Mouse (Mus musculus): Measurements from ENCODE around the gene Lrrc8c. TPM values are rescaled to one million over a fixed set of nuclear protein-coding genes. Genes with fewer than 3 reads are reported as not detected.

Lrrc8c gene
- polyA plus RNA-seq, 1 experiment from 2014 or later: 13.4 TPM

- 77% methylated on average over 7 of the region's 7 CpGs for WGBS
- Histone ChIP-seq H3K4me3 (no peak overlapping the region), H3K4me1 (peaks cover 3% of the 10 kb centered on the region; the same call in 1 of the 2 replicates), H3K9ac (no peak overlapping the region), H3K36me3 (no peaks in the 10 kb centered on the region), H3K9me3 (replicated peaks) (no peaks in the 10 kb centered on the region), H3K27me3 (no peaks in the 10 kb centered on the region), H3K4me2 (replicated peaks) (no peak overlapping the region), H3K27ac (no peak overlapping the region)
- ATAC-seq (ENCODE audit: low FRiP score): no peak
Observed at GRCm38 (mm10) chr5:105615871-105616454, 96.8 kb downstream of the Lrrc8c start.

GRCm38 (mm10) chr5:105616538-105616937 is 97.3 kb downstream of the Lrrc8c start:
- WGBS: 77% methylated on average over 5 of the region's 5 CpGs

GRCm38 (mm10) chr5:105618510-105618909 is 99.3 kb downstream of the Lrrc8c start:
- Histone ChIP-seq H3K4me2 (replicated peaks) (no peak overlapping the region), H3K27me3 (no peaks in the 10 kb centered on the region), H3K4me3 (no peak overlapping the region), H3K9ac (no peak overlapping the region), H3K36me3 (no peaks in the 10 kb centered on the region), H3K4me1 (peaks cover 3% of the 10 kb centered on the region; the same call in 1 of the 2 replicates), H3K9me3 (replicated peaks) (no peaks in the 10 kb centered on the region), H3K27ac (no peak overlapping the region)
- ATAC-seq (ENCODE audit: low FRiP score): no peak

More at GRCm38 (mm10) chr5:105616538-105616937, 97.3 kb downstream of the Lrrc8c start:
- ATAC-seq (ENCODE audit: low FRiP score): no peak
- H3K4me2 ChIP-seq (replicated peaks): no peak overlapping the region
- H3K4me3 ChIP-seq: no peak overlapping the region
- H3K9ac ChIP-seq: no peak overlapping the region
- no peak overlapping the region for H3K27ac ChIP-seq
- H3K27me3 ChIP-seq: no peaks in the 10 kb centered on the region
- peaks cover 3% of the 10 kb centered on the region; the same call in 1 of the 2 replicates for H3K4me1 ChIP-seq
- H3K9me3 ChIP-seq (replicated peaks): no peaks in the 10 kb centered on the region
- no peaks in the 10 kb centered on the region for H3K36me3 ChIP-seq

- Histone ChIP-seq H3K36me3 (no peaks in the 10 kb centered on the region), H3K4me2 (replicated peaks) (no peak overlapping the region), H3K9ac (no peak overlapping the region), H3K27me3 (no peaks in the 10 kb centered on the region), H3K9me3 (replicated peaks) (no peaks in the 10 kb centered on the region), H3K27ac (no peak overlapping the region), H3K4me3 (no peak overlapping the region), H3K4me1 (no peaks in the 10 kb centered on the region)
- WGBS: 87% methylated on average over 2 of the region's 2 CpGs
- ATAC-seq (ENCODE audit: low FRiP score): no peak
Observed at GRCm38 (mm10) chr5:105619666-105620065, 100.5 kb downstream of the Lrrc8c start.

DNA sequence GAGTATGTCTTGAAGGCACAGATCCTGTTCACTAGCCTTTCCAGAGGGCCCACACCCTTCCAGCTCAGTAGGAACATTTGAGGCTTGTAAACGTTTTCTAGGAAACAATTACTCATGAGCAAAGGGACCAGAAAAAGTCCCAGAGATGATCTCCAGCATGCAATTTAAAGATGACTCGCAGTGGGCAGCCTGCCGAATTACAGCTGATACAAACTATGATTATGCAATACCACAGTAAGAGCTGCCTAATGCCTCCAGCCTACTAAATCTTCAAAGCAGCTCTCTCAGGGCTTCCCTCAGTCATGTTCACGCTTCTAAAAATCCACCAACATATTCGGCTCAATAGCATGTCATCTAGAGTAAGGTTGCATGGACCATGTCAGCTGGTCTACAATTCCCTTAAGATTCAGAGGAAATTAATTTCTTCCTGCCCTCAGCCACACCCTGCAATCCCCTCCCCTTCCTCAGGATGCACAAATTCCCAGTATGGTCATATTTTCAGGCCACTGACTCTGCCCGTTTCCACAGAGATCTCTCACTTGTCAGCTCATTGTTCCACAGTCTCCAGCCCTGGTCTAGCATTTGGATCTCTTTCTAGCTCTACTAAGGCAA is 101.4 kb downstream of the Lrrc8c start:
- Histone ChIP-seq H3K4me3 (no peak overlapping the region), H3K36me3 (no peaks in the 10 kb centered on the region), H3K4me2 (replicated peaks) (no peak overlapping the region), H3K9ac (no peak overlapping the region), H3K4me1 (no peaks in the 10 kb centered on the region), H3K27me3 (no peaks in the 10 kb centered on the region), H3K27ac (no peak overlapping the region), H3K9me3 (replicated peaks) (no peaks in the 10 kb centered on the region)
- no peak for ATAC-seq (ENCODE audit: low FRiP score)
- 82% methylated on average over 6 of the region's 6 CpGs for WGBS

DNA sequence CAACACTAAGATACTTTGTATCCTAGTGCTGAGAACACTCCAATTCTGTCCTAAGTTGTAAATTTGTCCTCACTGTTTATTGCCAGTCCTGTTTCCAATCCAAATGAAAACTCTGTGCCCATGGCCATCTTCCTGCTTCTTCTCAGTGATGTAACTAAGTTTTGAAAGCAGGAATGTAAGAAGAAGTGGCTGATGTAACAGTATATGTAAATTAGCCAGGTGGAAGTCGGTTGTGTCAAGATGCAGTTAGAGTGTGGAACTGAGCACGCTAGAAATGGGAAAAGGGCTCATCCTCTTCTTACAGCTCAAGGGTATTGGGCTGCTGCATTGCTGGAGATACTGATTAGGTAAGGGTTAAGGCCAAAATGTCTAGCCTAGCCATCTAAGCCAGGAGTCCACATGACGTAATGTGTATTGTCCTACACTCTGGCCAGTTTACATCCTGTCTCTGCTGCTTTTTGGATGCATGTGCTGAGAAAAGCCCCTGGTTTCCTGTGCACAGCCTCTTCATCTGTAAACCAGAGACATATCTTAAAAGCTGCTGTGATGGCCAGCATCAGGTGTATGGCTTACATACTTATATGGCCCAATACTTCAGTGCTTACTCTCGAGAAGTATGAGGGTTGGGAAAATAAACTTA is 104.0 kb downstream of the Lrrc8c start:
- Histone ChIP-seq H3K9me3 (replicated peaks) (no peaks in the 10 kb centered on the region), H3K4me3 (no peak overlapping the region), H3K4me1 (no peaks in the 10 kb centered on the region), H3K27me3 (no peaks in the 10 kb centered on the region), H3K36me3 (no peaks in the 10 kb centered on the region), H3K9ac (no peak overlapping the region), H3K27ac (no peak overlapping the region), H3K4me2 (replicated peaks) (no peak overlapping the region)
- ATAC-seq (ENCODE audit: low FRiP score): no peak
- 83% methylated on average over 4 of the region's 4 CpGs for WGBS

DNA sequence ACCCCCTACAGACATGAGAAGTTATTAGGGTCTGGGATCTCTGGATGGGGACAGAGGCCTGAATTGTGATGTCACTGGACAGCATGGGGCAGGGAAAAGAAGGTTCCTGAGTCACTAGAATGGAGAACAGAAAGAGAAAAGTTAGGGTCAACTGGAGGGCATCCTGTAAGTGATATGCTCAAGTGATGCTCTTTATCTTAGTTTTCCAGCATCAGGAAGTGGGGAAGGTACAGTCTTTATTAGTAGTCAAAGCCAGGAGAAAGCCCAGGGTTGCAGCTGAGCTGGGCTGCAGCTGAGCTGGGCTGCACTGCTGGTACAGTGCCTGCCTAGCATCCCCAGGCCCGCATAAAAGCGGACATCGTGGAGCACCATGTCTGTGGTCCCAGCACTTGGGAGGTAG is 105.1 kb downstream of the Lrrc8c start:
- Histone ChIP-seq H3K27me3 (no peaks in the 10 kb centered on the region), H3K9ac (no peak overlapping the region), H3K4me2 (replicated peaks) (no peak overlapping the region), H3K27ac (no peak overlapping the region), H3K9me3 (replicated peaks) (no peaks in the 10 kb centered on the region), H3K4me3 (no peak overlapping the region), H3K36me3 (no peaks in the 10 kb centered on the region), H3K4me1 (no peaks in the 10 kb centered on the region)
- 96% methylated on average over 3 of the region's 3 CpGs for WGBS
- no peak for ATAC-seq (ENCODE audit: low FRiP score)

DNA sequence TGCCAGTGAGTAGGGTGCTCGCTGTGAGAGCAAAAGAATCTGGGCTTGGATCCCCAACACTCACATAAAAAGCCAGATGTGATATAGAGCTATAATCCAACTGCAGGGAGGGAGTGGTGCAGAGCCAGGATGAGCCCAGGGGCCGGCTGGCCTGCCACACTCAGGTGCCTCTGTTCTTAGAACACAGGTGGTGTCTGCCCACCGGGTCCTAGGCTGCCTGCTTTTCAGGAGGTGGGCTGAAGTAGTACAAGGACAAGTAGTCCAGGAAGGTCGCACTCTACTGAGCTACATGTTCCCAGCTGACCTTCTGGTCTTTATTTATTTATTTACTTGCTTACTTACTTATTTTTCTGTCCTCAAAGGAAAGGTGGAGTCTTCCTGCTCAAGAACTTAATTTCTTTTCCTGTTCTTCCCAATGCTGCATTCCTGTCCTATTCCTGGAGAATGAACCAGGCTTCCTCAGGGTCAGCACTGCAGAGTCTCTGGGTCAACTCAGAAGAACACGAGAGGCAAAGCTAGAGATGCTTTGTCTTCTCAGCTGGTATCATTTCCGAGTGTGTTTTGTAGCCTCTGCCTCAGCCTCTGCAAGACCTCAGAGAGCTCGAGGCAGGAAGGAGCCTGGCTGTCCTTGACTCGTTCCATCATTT is 106.4 kb downstream of the Lrrc8c start:
- Histone ChIP-seq H3K4me3 (no peak overlapping the region), H3K9me3 (replicated peaks) (no peaks in the 10 kb centered on the region), H3K9ac (no peak overlapping the region), H3K4me1 (no peaks in the 10 kb centered on the region), H3K36me3 (no peaks in the 10 kb centered on the region), H3K27ac (no peak overlapping the region), H3K27me3 (no peaks in the 10 kb centered on the region), H3K4me2 (replicated peaks) (no peak overlapping the region)
- WGBS: 65% methylated on average over 8 of the region's 8 CpGs
- ATAC-seq (ENCODE audit: low FRiP score): no peak

DNA sequence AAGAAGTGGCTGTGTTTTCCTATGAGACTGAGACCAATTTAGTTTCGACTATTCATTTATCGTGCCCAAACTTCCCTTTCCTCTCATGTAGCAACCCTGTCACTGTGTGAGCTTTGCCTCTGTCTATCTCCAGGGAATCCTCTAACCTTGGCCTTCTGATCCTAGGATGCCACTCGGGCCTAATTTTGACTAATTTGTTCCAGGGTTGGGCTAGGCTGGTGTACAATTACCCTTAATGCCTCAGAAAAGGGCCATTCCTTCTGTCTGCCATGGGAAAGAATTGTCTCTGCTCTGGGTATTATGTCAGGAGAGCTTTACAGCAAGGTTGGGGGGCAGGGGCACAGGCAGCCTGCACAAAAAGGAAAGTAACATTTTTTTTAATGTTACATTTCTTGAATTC is 107.2 kb downstream of the Lrrc8c start:
- Histone ChIP-seq H3K4me1 (no peaks in the 10 kb centered on the region), H3K4me2 (replicated peaks) (no peak overlapping the region), H3K27me3 (no peaks in the 10 kb centered on the region), H3K9me3 (replicated peaks) (no peaks in the 10 kb centered on the region), H3K4me3 (no peak overlapping the region), H3K9ac (no peak overlapping the region), H3K27ac (0 out of 2 replicates have a peak overlapping the region, but pooled peaks have one; percentile 13), H3K36me3 (no peaks in the 10 kb centered on the region)
- ATAC-seq (ENCODE audit: low FRiP score): no peak
- 45% methylated on average over 3 of the region's 3 CpGs for WGBS

- Histone ChIP-seq H3K4me1 (no peaks in the 10 kb centered on the region), H3K9me3 (replicated peaks) (no peaks in the 10 kb centered on the region), H3K4me3 (no peak overlapping the region), H3K4me2 (replicated peaks) (no peak overlapping the region), H3K9ac (no peak overlapping the region), H3K27ac (no peak overlapping the region), H3K36me3 (no peaks in the 10 kb centered on the region), H3K27me3 (no peaks in the 10 kb centered on the region)
- no peak for ATAC-seq (ENCODE audit: low FRiP score)
- WGBS: 86% methylated on average over 5 of the region's 5 CpGs
Observed at GRCm38 (mm10) chr5:105627093-105627492, 107.9 kb downstream of the Lrrc8c start.

GRCm38 (mm10) chr5:105629955-105630354 is 110.8 kb downstream of the Lrrc8c start:
- 100% methylated on average over 1 of the region's 1 CpGs for WGBS
- no peaks in the 10 kb centered on the region for H3K9me3 ChIP-seq (replicated peaks)
- no peaks in the 10 kb centered on the region for H3K27me3 ChIP-seq
- no peak overlapping the region for H3K4me2 ChIP-seq (replicated peaks)
- no peaks in the 10 kb centered on the region for H3K4me1 ChIP-seq
- no peak overlapping the region for H3K9ac ChIP-seq
- ATAC-seq (ENCODE audit: low FRiP score): no peak
- no peak overlapping the region for H3K27ac ChIP-seq
- H3K4me3 ChIP-seq: no peak overlapping the region
- H3K36me3 ChIP-seq: no peaks in the 10 kb centered on the region

- H3K9me3 ChIP-seq (replicated peaks): no peaks in the 10 kb centered on the region
- ATAC-seq (ENCODE audit: low FRiP score): no peak
- WGBS: 87% methylated on average over 10 of the region's 10 CpGs
Observed at GRCm38 (mm10) chr5:105632066-105632465, 112.9 kb downstream of the Lrrc8c start.

More at GRCm38 (mm10) chr5:105632066-105632465, 112.9 kb downstream of the Lrrc8c start:
- Histone ChIP-seq H3K27me3 (no peaks in the 10 kb centered on the region), H3K27ac (no peak overlapping the region), H3K9ac (no peak overlapping the region), H3K36me3 (no peaks in the 10 kb centered on the region), H3K4me2 (replicated peaks) (no peak overlapping the region), H3K4me1 (no peaks in the 10 kb centered on the region), H3K4me3 (no peak overlapping the region)

Data from hindbrain, embryonic 12.5 days (tissue).